Mouse (Mus musculus) limb, embryonic 13.5 days (tissue): ENCODE results near the gene Crybb1. TPM values are rescaled to one million over a fixed set of nuclear protein-coding genes. Genes with fewer than 3 reads are reported as not detected.

Experiments
- ATAC-seq: fragments of 200-750 bp; cut with Nextera tagmentation; 2 replicates; pipeline ENCODE4 v1.8.0; 2017; ENCODE audit warnings: low read depth, moderate number of reproducible peaks, moderate TSS enrichment; ENCODE audit not compliant: low FRiP score
- H3K27ac ChIP-seq: fragments of 300-500 bp; sonication (generic); 2 replicates; pipeline ENCODE4 v1.5.1; 2015; ENCODE audit warnings: inconsistent platforms, mild to moderate bottlenecking, moderate library complexity
- H3K27me3 ChIP-seq: fragments of 300-500 bp; sonication (generic); 2 replicates; pipeline ENCODE4 v1.6.1; 2015; ENCODE audit warnings: mild to moderate bottlenecking, inconsistent platforms
- H3K36me3 ChIP-seq: fragments of 300-500 bp; sonication (generic); 2 replicates; pipeline ENCODE4 v1.6.1; 2015; ENCODE audit warnings: inconsistent platforms, mild to moderate bottlenecking, moderate library complexity
- H3K4me1 ChIP-seq: fragments of 300-500 bp; sonication (generic); 2 replicates; pipeline ENCODE4 v1.6.1; 2015; ENCODE audit warnings: inconsistent platforms
- H3K4me2 ChIP-seq: fragments of 300-500 bp; sonication (generic); replicated peaks from 2 replicates; pipeline ENCODE4 v1.6.1; 2015; ENCODE audit warnings: inconsistent platforms, mild to moderate bottlenecking, moderate library complexity
- H3K4me3 ChIP-seq: fragments of 300-500 bp; sonication (generic); 2 replicates; pipeline ENCODE4 v1.5.1; 2015; ENCODE audit warnings: moderate library complexity, mild to moderate bottlenecking, inconsistent platforms
- H3K9ac ChIP-seq: fragments of 300-500 bp; sonication (generic); 2 replicates; pipeline ENCODE4 v1.6.1; 2015; ENCODE audit warnings: mild to moderate bottlenecking, inconsistent platforms
- H3K9me3 ChIP-seq: fragments of 300-500 bp; sonication (generic); 2 replicates; pipeline ENCODE4 v1.6.1; 2016; ENCODE audit warnings: inconsistent platforms
- WGBS: fragments of 180-500 bp; shearing (Covaris S2); methylation state at CpG from one replicate; pipeline ENCODE4 v1.1.7; 2015; 5-methylcytosine and 5-hydroxymethylcytosine counted together
- polyA plus RNA-seq: library from polyadenylated mRNA; unstranded; fragments of >200 nt; fragmentation: Nextera tagmentation; extraction: Ambion mirVana; gene quantifications from 2 replicates; pipeline ENCODE4 v1.2.1, GENCODE M21; 2015

Crybb1 gene
- 0.96 and 1.5 TPM in 2 replicates for polyA plus RNA-seq

- no peak within 1 kb of the TSS for H3K9ac ChIP-seq
- H3K4me2 ChIP-seq: no peak within 1 kb of the TSS
- H3K4me1 ChIP-seq: peaks cover 31% of the 10 kb centered on the region
- H3K4me3 ChIP-seq: no peak within 1 kb of the TSS
- H3K36me3 ChIP-seq: no peaks in the 10 kb centered on the region
- no peak for ATAC-seq
- H3K27me3 ChIP-seq: peaks cover 19% of the 10 kb centered on the region; the same call in 1 of the 2 replicates
- H3K9me3 ChIP-seq: no peaks in the 10 kb centered on the region
- WGBS: 51% methylated on average over 3 of the region's 3 CpGs
- no peak within 1 kb of the TSS for H3K27ac ChIP-seq
Measured at GRCm38 (mm10) chr5:112255426-112255825, at the start of gene Crybb1. TSS of gene Crybb1 (plus strand) at chr5:112255815.

GRCm38 (mm10) chr5:112206543-112207255 is 48.9 kb upstream of the Crybb1 start:
- Histone ChIP-seq H3K4me1 (peaks cover 11% of the 10 kb centered on the region), H3K9me3 (no peaks in the 10 kb centered on the region), H3K9ac (peak overlapping the region; percentile 31; the same call in 1 of the 2 replicates), H3K4me2 (peak overlapping the region; percentile 40), H3K27ac (no peak overlapping the region), H3K27me3 (peaks cover 12% of the 10 kb centered on the region), H3K36me3 (no peaks in the 10 kb centered on the region), H3K4me3 (no peak overlapping the region)
- ATAC-seq: peak; percentile 38; the same call in 1 of the 2 replicates
- 20% methylated on average over 16 of the region's 16 CpGs for WGBS

- H3K36me3 ChIP-seq: no peaks in the 10 kb centered on the region
- no peak overlapping the region for H3K4me3 ChIP-seq
- WGBS: 31% methylated on average over 4 of the region's 4 CpGs
- H3K4me2 ChIP-seq: no peak overlapping the region
- no peak overlapping the region for H3K9ac ChIP-seq
- H3K27me3 ChIP-seq: peaks cover 12% of the 10 kb centered on the region
- peaks cover 14% of the 10 kb centered on the region for H3K4me1 ChIP-seq
- no peaks in the 10 kb centered on the region for H3K9me3 ChIP-seq
- H3K27ac ChIP-seq: no peak overlapping the region
- no peak for ATAC-seq
Measured at GRCm38 (mm10) chr5:112208321-112208720, 47.3 kb upstream of the Crybb1 start.

GRCm38 (mm10) chr5:112210104-112210503 is 45.5 kb upstream of the Crybb1 start:
- 29% methylated on average over 8 of the region's 8 CpGs for WGBS
- ATAC-seq: no peak
- no peaks in the 10 kb centered on the region for H3K9me3 ChIP-seq
- H3K4me1 ChIP-seq: peaks cover 32% of the 10 kb centered on the region
- no peak overlapping the region for H3K27ac ChIP-seq
- H3K27me3 ChIP-seq: no peaks in the 10 kb centered on the region
- no peak overlapping the region for H3K4me3 ChIP-seq
- no peak overlapping the region for H3K4me2 ChIP-seq
- no peaks in the 10 kb centered on the region for H3K36me3 ChIP-seq
- no peak overlapping the region for H3K9ac ChIP-seq

- Histone ChIP-seq H3K27ac (no peak overlapping the region), H3K9me3 (no peaks in the 10 kb centered on the region), H3K27me3 (peaks cover 7% of the 10 kb centered on the region; the same call in 1 of the 2 replicates), H3K4me1 (peaks cover 38% of the 10 kb centered on the region), H3K4me3 (no peak overlapping the region), H3K4me2 (no peak overlapping the region), H3K9ac (no peak overlapping the region), H3K36me3 (no peaks in the 10 kb centered on the region)
- ATAC-seq: no peak
- WGBS: 84% methylated on average over 7 of the region's 7 CpGs
Measured at GRCm38 (mm10) chr5:112211911-112212310, 43.7 kb upstream of the Crybb1 start.

GRCm38 (mm10) chr5:112212711-112213264 is 42.8 kb upstream of the Crybb1 start:
- Histone ChIP-seq H3K9me3 (no peaks in the 10 kb centered on the region), H3K27ac (no peak overlapping the region), H3K36me3 (no peaks in the 10 kb centered on the region), H3K27me3 (peaks cover 13% of the 10 kb centered on the region), H3K9ac (no peak overlapping the region), H3K4me1 (peaks cover 35% of the 10 kb centered on the region), H3K4me3 (no peak overlapping the region), H3K4me2 (no peak overlapping the region)
- 70% methylated on average over 6 of the region's 6 CpGs for WGBS
- ATAC-seq: no peak

GRCm38 (mm10) chr5:112213331-112214240 is 42.0 kb upstream of the Crybb1 start:
- 38% methylated on average over 19 of the region's 19 CpGs for WGBS
- no peak overlapping the region for H3K27ac ChIP-seq
- 0 out of 2 replicates have a peak overlapping the region, but pooled peaks have one; percentile 36 for H3K9ac ChIP-seq
- H3K9me3 ChIP-seq: no peaks in the 10 kb centered on the region
- no peak overlapping the region for H3K4me3 ChIP-seq
- ATAC-seq: no peak; the same call in 1 of the 2 replicates
- no peaks in the 10 kb centered on the region for H3K36me3 ChIP-seq
- peaks cover 35% of the 10 kb centered on the region for H3K4me1 ChIP-seq
- peak overlapping the region; percentile 11; the same call in 1 of the 2 replicates for H3K4me2 ChIP-seq
- H3K27me3 ChIP-seq: peaks cover 13% of the 10 kb centered on the region

- Histone ChIP-seq H3K27me3 (peaks cover 13% of the 10 kb centered on the region), H3K4me2 (peak overlapping the region; percentile 46), H3K9ac (0 out of 2 replicates have a peak overlapping the region, but pooled peaks have one; percentile 36), H3K4me1 (peaks cover 35% of the 10 kb centered on the region), H3K4me3 (no peak overlapping the region), H3K9me3 (no peaks in the 10 kb centered on the region), H3K27ac (no peak overlapping the region), H3K36me3 (no peaks in the 10 kb centered on the region)
- no peak for ATAC-seq
- 7% methylated on average over 10 of the region's 10 CpGs for WGBS
Measured at GRCm38 (mm10) chr5:112214419-112214818, 41.2 kb upstream of the Crybb1 start.

GRCm38 (mm10) chr5:112215291-112215751 is 40.3 kb upstream of the Crybb1 start:
- Histone ChIP-seq H3K4me3 (peak overlapping the region; percentile 16; the same call in 1 of the 2 replicates), H3K9ac (peak overlapping the region; percentile 50; the same call in 1 of the 2 replicates), H3K9me3 (no peaks in the 10 kb centered on the region), H3K4me2 (peak overlapping the region; percentile 48), H3K27ac (peak overlapping the region; percentile 39; the same call in 1 of the 2 replicates), H3K27me3 (peaks cover 16% of the 10 kb centered on the region), H3K36me3 (no peaks in the 10 kb centered on the region; the same call in 1 of the 2 replicates), H3K4me1 (peaks cover 35% of the 10 kb centered on the region)
- 26% methylated on average over 12 of the region's 12 CpGs for WGBS
- no peak for ATAC-seq

- peak overlapping the region; percentile 50; the same call in 1 of the 2 replicates for H3K9ac ChIP-seq
- H3K36me3 ChIP-seq: no peaks in the 10 kb centered on the region; the same call in 1 of the 2 replicates
- H3K27me3 ChIP-seq: peaks cover 18% of the 10 kb centered on the region
- WGBS: 44% methylated on average over 9 of the region's 9 CpGs
- H3K9me3 ChIP-seq: no peaks in the 10 kb centered on the region
- H3K4me3 ChIP-seq: peak overlapping the region; percentile 16; the same call in 1 of the 2 replicates
- H3K4me1 ChIP-seq: peaks cover 35% of the 10 kb centered on the region
- peak overlapping the region; percentile 39; the same call in 1 of the 2 replicates for H3K27ac ChIP-seq
- no peak for ATAC-seq
- peak overlapping the region; percentile 48 for H3K4me2 ChIP-seq
Measured at GRCm38 (mm10) chr5:112215801-112216251, 39.8 kb upstream of the Crybb1 start.

- Histone ChIP-seq H3K9ac (no peak overlapping the region), H3K4me2 (peak overlapping the region; percentile 48; the same call in 1 of the 2 replicates), H3K9me3 (no peaks in the 10 kb centered on the region), H3K4me3 (no peak overlapping the region), H3K4me1 (peaks cover 35% of the 10 kb centered on the region), H3K36me3 (peaks cover under 1% of the 10 kb centered on the region; the same call in 1 of the 2 replicates), H3K27me3 (peaks cover 18% of the 10 kb centered on the region), H3K27ac (no peak overlapping the region)
- ATAC-seq: no peak
- whole genome bisulfite sequencing: 75% methylated on average over 7 of the region's 7 CpGs
Measured at GRCm38 (mm10) chr5:112216335-112216734, 39.3 kb upstream of the Crybb1 start.
